Mouse (Mus musculus): ENCODE measurements around the gene Gpr156. TPM values are rescaled to one million over a fixed set of nuclear protein-coding genes. Genes with fewer than 3 reads are reported as not detected.
A peak's percentile ranks its signal among the peaks of the same experiment; 100 is the strongest.
"Not testable (repeated sequence)": the region's sequence is repeated elsewhere in the genome, so short reads cannot be mapped to it uniquely, and the experiment has no call there.

Gene Gpr156
- polyA plus RNA-seq, 1 experiment: 0.06 TPM

- WGBS: 47% methylated on average over 4 of the region's 4 CpGs
- DNase-seq (ENCODE audit: low read depth, low spot score): not testable (repeated sequence)
Observed at GRCm38 (mm10) chr16:38038101-38038500, 121.8 kb downstream of the Gpr156 start.

DNA sequence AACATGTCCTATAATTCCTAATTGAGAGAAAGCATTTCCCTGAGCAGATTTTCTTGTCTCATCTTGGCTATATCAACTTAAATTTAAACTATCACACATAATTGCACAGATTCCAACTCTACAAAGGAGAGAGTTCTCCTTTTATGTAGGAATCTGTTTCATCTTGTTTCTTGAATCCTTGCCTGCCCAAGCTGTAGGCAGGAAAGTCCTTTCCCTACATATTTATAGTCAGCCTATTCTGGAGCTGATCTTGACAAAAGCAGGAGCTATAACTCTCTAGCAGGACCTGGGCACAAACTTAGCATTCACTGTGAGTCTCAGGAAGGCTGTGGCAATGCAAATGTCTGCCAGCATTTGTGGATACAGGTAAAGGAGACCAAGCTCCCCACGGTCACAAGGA, 125.9 kb downstream of the Gpr156 start:
- 84% methylated on average over 1 of the region's 1 CpGs for WGBS

GRCm38 (mm10) chr16:38044551-38044950, 128.3 kb downstream of the Gpr156 start:
- 70% methylated on average over 5 of the region's 5 CpGs for WGBS
- no peak for DNase-seq (ENCODE audit: low read depth, low spot score)

More for the DNA sequence above, 125.9 kb downstream of the Gpr156 start:
- no peak for DNase-seq (ENCODE audit: low read depth, low spot score)

- WGBS: 14% methylated on average over 23 of the region's 23 CpGs
- peak; percentile 11 for DNase-seq (ENCODE audit: low read depth, low spot score)
Observed at GRCm38 (mm10) chr16:38047781-38048558, 131.7 kb downstream of the Gpr156 start.

Other genes with a start within 250 kb of the Gpr156 start
- 13.8 and 18.8 TPM in 2 replicates for gene Fstl1, start 139.6 kb upstream of the Gpr156 start, polyA plus RNA-seq (2012; rRNA removed)
- gene Gm36028, start 55.4 kb upstream of the Gpr156 start, polyA plus RNA-seq (2012; rRNA removed): 0.10 TPM in 1 of 2 replicates, not detected in the other
- 4.2 and 6.6 TPM in 2 replicates for gene Lrrc58, start 48.1 kb upstream of the Gpr156 start, polyA plus RNA-seq (2012; rRNA removed)
- gene Gsk3b, start 172.5 kb downstream of the Gpr156 start, polyA plus RNA-seq (2012; rRNA removed): 7.1 and 10.7 TPM in 2 replicates